Mouse (Mus musculus): ENCODE measurements around the gene Rps4x. TPM values are rescaled to one million over a fixed set of nuclear protein-coding genes. Genes with fewer than 3 reads are reported as not detected.

Gene Rps4x
- total RNA-seq, 2 experiments from 2014 or later, result 2,758 to 4,640 TPM

Other genes with a start within 250 kb of the Rps4x start
- gene Rtl5, start 118.1 kb downstream of the Rps4x start, total RNA-seq (2015), result 0.59 and 0.76 TPM in 2 replicates
- 1.2 and 2.1 TPM in 2 replicates for gene Rtl5, start 118.1 kb downstream of the Rps4x start, total RNA-seq (2017)
- 54.6 and 65.3 TPM in 2 replicates for gene Pin4, start 69.9 kb downstream of the Rps4x start, total RNA-seq (2015)
- 102 and 124 TPM in 2 replicates for gene Pin4, start 69.9 kb downstream of the Rps4x start, total RNA-seq (2017)
- 22.3 and 29.5 TPM in 2 replicates for gene Ercc6l, start 32.3 kb downstream of the Rps4x start, total RNA-seq (2015)
- gene Ercc6l, start 32.3 kb downstream of the Rps4x start, total RNA-seq (2017), result 28.6 and 32.1 TPM in 2 replicates
- not detected in 2 replicates for gene Cited1, start 62.8 kb upstream of the Rps4x start, total RNA-seq (2015)
- not detected in 2 replicates for gene Cited1, start 62.8 kb upstream of the Rps4x start, total RNA-seq (2017)

All from megakaryocyte progenitor cell, adult 5-6 weeks (primary cell).